Mouse (Mus musculus) olfactory bulb, adult 2 months (tissue): ENCODE data around the gene BC005561.

Experiments
- CTCF ChIP-seq: fragments of 200-500 bp; IDR thresholded peaks from 2 replicates; pipeline ENCODE4 v1.5.1; 2012; ENCODE audit warnings: low read depth, mild to moderate bottlenecking, low read length, moderate library complexity; ENCODE audit not compliant: insufficient read depth
- POLR2A ChIP-seq: fragments of 200-500 bp; IDR thresholded peaks from 2 replicates; pipeline ENCODE4 v1.6.1; 2012; ENCODE audit warnings: mild to moderate bottlenecking, low read depth, low read length, moderate library complexity; ENCODE audit not compliant: insufficient read depth

DNA sequence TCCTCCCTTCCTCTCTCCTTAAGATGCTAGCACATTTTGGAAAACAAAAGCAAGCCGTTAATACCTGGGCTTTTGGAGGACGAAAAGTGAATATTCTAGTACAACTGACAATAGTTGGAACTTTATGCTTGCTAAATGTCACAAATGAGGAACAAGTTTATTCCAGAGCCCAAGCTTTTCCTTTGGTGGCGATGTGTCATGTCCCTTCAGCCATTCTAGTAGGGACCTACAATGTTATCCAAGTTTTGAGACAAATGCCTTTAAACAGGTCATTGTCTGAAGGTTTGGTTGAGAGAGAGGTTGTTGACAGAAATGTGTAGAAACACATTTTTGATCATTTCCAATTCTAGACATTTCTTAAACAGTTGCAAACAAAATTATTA is 47.7 kb upstream of the BC005561 start:
- TF ChIP-seq CTCF (no peak), POLR2A (no peak)
